Mouse (Mus musculus) E14TG2a.4 (cell line): ENCODE measurements around the gene Itga10.
A peak's percentile ranks its signal among the peaks of the same experiment; 100 is the strongest.

ENCODE experiments used
- CTCF ChIP-seq: conservative IDR thresholded peaks from 2 replicates; pipeline ENCODE4 v1.5.1; 2014; ENCODE audit warnings: low read length
- NANOG ChIP-seq: IDR thresholded peaks from 2 replicates; pipeline ENCODE4 v1.6.1; 2014; ENCODE audit warnings: borderline replicate concordance, low read length, mixed read lengths
- POU5F1 ChIP-seq: IDR thresholded peaks from 2 replicates; pipeline ENCODE4 v1.6.1; 2014; ENCODE audit warnings: low read length, borderline replicate concordance

DNA sequence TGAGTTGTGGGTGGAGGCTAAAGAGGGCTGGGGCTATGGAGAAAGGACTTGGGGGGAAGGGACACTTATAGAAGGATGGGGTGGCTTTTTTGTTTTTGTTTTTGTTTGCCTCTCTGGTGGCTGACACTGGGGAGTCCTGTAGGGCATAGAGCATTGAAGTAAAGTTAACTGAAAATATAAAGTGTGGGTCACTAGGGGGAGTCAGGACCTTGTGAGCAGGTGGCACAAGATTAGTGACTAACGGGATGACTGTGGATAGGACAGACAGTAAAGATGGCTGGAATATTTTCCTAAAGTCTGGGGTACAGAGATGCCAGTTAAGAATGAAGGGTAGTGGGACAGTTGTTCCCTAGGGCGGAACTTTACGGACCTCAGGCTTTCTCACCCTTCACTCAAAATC is 44.9 kb downstream of the Itga10 start:
- peak; percentile 18; the same call in 1 of the 2 replicates for TF ChIP-seq CTCF
- no peak for TF ChIP-seq NANOG
- no peak for TF ChIP-seq POU5F1
